Mouse (Mus musculus): Measurements from ENCODE around the gene Atn1. TPM values are rescaled to one million over a fixed set of nuclear protein-coding genes. Genes with fewer than 3 reads are reported as not detected.

Gene Atn1
- polyA plus RNA-seq (2012; rRNA removed) = 38.7 and 38.9 TPM in 2 replicates

DNA sequence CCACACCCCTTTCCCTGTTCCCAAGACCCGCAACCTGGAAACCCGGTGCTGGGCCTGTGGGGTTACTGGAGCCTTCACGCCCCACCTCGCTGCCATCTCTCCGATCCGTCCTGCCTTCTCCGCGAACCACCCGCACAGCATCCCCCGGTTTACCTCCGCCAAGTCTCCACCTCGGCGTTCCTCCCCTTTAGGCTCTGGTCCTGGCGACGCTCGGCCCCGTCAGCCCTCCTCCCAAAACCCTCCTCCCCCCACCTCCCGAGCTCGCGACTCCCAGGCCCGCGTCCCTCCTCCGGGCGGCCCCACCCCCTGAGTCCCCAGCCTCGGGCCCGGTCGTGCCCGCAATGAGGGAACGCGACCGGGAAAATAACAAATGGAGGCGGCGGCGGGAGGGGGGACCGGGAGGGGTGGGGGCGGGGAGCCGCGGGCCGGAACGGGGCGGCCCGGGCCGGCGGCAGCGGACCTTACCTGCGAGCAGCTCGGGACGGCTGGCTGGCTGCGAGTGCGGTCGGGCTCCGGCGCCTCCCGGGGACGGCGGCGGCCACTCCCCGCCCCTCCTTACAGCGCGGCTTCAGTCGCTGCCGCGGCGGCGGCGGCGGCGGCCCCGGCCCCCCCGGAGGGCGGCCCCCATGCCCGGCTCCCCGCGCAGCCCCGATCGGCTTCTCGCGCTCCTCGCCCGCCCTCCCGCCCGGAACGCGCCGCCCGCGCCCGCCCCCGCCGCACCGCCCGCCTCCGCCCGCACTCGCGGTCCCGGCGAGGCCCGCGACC, at the start of gene Atn1, which contains the start of gene Gm45234:
Gene Atn1, minus strand, starts transcription at position 694 of the 765 bp plus-strand sequence.
Gene Gm45234, minus strand, starts transcription at position 191 of the 765 bp plus-strand sequence.

GRCm38 (mm10) chr6:124779222-124779983, 23.1 kb upstream of the Atn1 start, which contains the start of gene Lrrc23:
Lrrc23 (minus strand) TSS chr6:124779727.

DNA sequence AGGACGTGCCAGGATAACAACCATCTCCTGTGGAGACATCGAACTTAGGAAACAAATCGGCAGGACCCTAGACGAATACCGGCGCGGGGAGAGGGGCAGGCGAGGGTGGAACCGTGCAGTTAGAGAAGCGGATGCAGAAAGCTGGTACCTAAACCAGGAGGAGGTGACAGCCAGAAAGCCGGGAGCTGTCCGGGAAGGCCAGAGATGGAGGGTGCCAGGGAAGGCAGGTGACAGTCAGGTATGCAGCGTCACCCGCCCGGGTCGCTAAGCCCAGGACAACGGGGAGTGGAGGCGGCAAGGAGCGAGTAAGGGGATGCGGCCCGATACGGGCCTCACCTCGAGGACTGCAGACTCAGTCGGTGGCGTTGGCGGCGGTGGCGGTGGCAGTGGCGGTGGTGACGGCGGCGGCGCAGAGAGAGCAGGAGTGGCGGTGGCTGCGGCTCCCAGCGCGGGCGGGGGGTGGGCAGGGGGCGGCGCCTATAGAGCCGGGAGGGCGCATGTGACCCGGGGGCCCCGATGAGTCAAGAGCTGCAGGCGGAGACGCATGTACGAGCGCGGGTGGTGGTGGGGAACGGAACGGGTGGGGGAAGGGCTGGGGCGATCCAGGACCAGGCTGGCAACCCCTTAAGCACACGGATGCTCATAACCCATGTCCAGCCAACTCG, 12.9 kb upstream of the Atn1 start, which contains the start of gene Eno2:
Gene Eno2, minus strand, starts transcription at position 573 of the 665 bp plus-strand sequence.

DNA sequence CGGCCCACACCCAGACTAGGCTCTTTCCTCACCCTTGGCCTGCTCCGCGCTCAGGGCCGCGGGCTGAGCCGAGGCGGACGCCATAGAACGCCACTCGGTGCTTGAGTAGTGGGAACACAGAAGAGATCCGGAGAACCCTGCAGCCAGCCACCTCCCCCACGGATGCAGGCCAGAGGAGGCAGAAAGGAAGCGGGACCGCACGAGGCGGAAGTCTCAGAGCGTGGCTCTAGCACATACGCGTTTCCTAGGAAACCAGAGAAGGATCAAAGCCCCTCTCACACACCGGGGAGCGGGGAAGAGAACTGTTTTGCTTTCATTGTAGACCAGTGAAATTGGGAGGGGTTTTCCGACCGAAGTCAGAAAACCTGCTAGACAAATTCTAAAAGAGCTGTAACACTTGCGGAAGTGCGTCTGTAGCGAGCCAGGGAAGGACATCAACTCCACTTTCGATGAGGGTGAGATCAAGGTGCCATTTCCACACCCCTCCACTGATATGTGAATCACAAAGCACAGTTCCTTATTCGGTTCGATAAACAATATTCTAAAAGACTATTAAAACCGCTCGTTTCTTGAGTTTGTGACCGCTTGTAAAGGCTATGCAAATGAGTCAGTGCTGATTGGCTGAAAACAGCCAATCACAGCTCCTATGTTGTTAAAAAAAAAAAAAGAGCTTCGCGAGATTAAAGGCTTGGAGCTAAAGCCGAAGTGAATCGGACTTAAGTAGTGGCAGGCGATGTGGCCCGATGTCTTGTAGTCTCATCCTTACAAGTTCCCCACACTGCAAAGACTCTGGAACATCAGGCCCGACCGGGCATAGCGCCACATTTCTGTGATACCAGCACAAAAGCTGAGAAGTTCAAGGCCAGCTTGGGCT, 15.2 kb downstream of the Atn1 start, which contains the start of gene Grcc10:
Gene Grcc10, minus strand, starts transcription at position 487 of the 874 bp plus-strand sequence.

DNA sequence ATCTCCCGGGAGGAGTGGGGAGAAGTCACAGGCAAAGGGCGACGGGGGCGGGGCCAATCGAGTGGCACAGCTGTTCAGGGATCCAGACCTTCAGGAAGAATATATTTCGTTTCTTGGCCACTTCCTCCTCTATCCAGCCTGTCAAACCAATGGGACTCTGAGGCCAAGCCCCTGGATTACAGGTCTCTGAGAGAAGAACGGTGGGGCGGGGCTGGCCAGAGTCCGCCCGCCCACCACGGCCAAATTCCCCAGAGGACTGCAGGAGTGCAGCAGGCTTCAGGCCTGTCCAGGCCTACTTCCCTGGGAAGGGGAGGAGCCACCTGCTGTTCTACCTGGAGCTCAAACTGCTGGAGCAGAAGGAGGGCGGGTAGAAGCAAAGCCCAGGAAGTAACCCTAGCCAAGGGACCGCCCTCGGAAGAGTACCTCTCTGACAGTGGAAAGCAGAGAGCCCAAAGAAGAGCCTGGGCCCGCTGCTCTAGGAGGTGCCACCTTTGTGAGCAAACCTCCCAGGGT, 17.8 kb downstream of the Atn1 start, which contains the start of gene Ptpn6:
Gene Ptpn6, minus strand, starts transcription at position 204 of the 513 bp plus-strand sequence.

DNA sequence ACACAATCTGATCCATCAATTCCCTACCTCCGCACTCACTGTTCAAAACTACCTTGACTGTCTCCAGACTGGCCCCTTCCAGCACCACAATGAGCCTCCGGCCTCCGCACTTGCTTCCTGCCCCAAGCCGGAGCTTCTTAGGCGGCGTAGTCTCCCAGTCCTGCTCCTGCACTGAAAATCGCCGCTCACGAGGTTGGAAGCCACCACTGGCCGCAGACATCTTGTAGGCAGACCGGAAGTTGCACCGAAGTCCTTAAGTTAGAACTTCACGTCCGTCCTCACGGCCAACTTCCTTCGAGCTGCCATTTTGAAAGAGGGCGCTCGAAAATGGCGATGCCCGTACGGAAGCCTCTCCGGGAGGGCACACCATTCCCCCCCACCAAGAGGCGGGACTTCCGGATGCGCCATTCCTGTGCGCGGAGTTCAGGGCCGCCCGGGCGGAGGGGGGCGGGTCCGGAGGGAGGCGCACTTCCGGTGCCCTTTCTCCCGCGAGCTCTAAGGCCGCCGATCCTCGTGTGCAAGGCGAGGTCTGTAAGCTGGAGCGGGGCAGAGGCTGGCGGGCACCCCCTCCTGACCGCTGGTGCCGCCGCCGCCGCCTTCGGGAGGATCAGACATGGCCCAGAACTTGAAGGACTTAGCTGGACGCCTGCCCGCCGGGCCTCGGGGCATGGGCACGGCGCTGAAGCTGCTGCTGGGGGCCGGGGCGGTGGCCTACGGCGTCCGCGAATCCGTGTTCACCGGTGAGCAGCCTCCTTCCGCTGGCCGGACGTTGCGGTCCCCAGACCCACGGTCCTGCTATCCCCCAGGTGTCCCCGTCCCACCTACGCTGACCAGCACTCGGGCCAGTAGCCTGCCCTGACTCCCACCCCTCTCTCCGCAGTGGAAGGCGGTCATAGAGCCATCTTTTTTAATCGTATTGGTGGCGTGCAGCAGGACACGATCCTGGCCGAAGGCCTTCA, 44.2 kb downstream of the Atn1 start, which contains the start of the genes Emg1 and Phb2:
Gene Emg1, minus strand, starts transcription at position 355 of the 959 bp plus-strand sequence.
Gene Phb2, plus strand, starts transcription at position 513 of the 959 bp plus-strand sequence.

Other genes starting within 250 kb of the Atn1 start
- gene C1ra, start 244.1 kb downstream of the Atn1 start, polyA plus RNA-seq (2012; rRNA removed) = 8.6 and 12.3 TPM in 2 replicates
- 6.9 and 17.4 TPM in 2 replicates for gene C1s1, start 214.2 kb downstream of the Atn1 start, polyA plus RNA-seq (2012; rRNA removed)
- gene C1rb, start 186.2 kb downstream of the Atn1 start, polyA plus RNA-seq (2012; rRNA removed) = 0.09 and 0.12 TPM in 2 replicates
- gene C1s2, start 120.4 kb downstream of the Atn1 start, polyA plus RNA-seq (2012; rRNA removed) = not detected in 2 replicates
- 46.7 and 49.3 TPM in 2 replicates for gene Lpcat3, start 93.5 kb downstream of the Atn1 start, polyA plus RNA-seq (2012; rRNA removed)
- 9.4 and 10.8 TPM in 2 replicates for gene Emg1, start 44.3 kb downstream of the Atn1 start, polyA plus RNA-seq (2012; rRNA removed)
- 83.4 and 111 TPM in 2 replicates for gene Phb2, start 44.2 kb downstream of the Atn1 start, polyA plus RNA-seq (2012; rRNA removed)
- 9.1 and 9.5 TPM in 2 replicates for gene Ptpn6, start 17.8 kb downstream of the Atn1 start, polyA plus RNA-seq (2012; rRNA removed)
- gene Grcc10, start 15.2 kb downstream of the Atn1 start, polyA plus RNA-seq (2012; rRNA removed) = 80.8 and 106 TPM in 2 replicates
- not detected in 2 replicates for gene Gm45234, start 503 bp downstream of the Atn1 start, polyA plus RNA-seq (2012; rRNA removed)
- gene Eno2, start 13.1 kb upstream of the Atn1 start, polyA plus RNA-seq (2012; rRNA removed) = 4.7 and 5.5 TPM in 2 replicates
- 0.13 and 0.26 TPM in 2 replicates for gene Lrrc23, start 23.2 kb upstream of the Atn1 start, polyA plus RNA-seq (2012; rRNA removed)
- gene Spsb2, start 52.1 kb upstream of the Atn1 start, polyA plus RNA-seq (2012; rRNA removed) = 14.1 and 16.2 TPM in 2 replicates
- 179 and 210 TPM in 2 replicates for gene Tpi1, start 57.8 kb upstream of the Atn1 start, polyA plus RNA-seq (2012; rRNA removed)
- 36.1 and 46.9 TPM in 2 replicates for gene Usp5, start 73.0 kb upstream of the Atn1 start, polyA plus RNA-seq (2012; rRNA removed)
- gene Cdca3, start 73.0 kb upstream of the Atn1 start, polyA plus RNA-seq (2012; rRNA removed) = 19.8 and 24.0 TPM in 2 replicates
- gene Gnb3, start 83.8 kb upstream of the Atn1 start, polyA plus RNA-seq (2012; rRNA removed) = 0.10 and 0.24 TPM in 2 replicates
- gene P3h3, start 101.2 kb upstream of the Atn1 start, polyA plus RNA-seq (2012; rRNA removed) = 12.1 and 14.8 TPM in 2 replicates
- gene Gpr162, start 107.5 kb upstream of the Atn1 start, polyA plus RNA-seq (2012; rRNA removed) = 0.77 and 0.80 TPM in 2 replicates
- gene Cd4, start 131.7 kb upstream of the Atn1 start, polyA plus RNA-seq (2012; rRNA removed) = 0.58 and 0.83 TPM in 2 replicates
- gene Lag3, start 155.2 kb upstream of the Atn1 start, polyA plus RNA-seq (2012; rRNA removed) = 0.84 and 2.3 TPM in 2 replicates
- 1,316 and 1,529 TPM in 2 replicates for gene Ptms, start 163.6 kb upstream of the Atn1 start, polyA plus RNA-seq (2012; rRNA removed)
- gene Mlf2, start 174.9 kb upstream of the Atn1 start, polyA plus RNA-seq (2012; rRNA removed) = 194 and 239 TPM in 2 replicates
- gene Cops7a, start 209.0 kb upstream of the Atn1 start, polyA plus RNA-seq (2012; rRNA removed) = 101 and 118 TPM in 2 replicates
- gene Pianp, start 240.2 kb upstream of the Atn1 start, polyA plus RNA-seq (2012; rRNA removed) = 7.0 and 7.5 TPM in 2 replicates

Measured in stomach, adult 2 months (tissue).